Mouse (Mus musculus): ENCODE measurements around the gene Gdf9.

DNA sequence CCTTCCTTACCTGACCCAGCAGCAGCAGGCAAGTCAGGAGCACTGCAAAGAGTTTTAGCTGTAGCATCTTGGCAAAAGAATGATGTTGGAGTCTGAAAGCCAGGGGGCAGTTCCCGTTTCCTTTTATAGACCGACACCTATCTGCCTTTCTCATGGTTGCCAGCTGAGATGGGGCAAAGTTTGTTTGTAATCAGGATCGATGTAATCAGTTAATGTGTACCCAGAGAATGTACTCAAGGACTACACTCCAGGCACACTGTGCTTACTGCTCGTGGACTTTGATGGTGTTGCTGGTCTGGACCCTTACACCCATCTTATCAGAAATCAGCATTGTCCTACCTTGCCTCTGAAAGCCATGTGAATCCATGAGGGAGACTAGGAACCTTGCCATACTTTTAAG is 7.8 kb upstream of the Gdf9 start, which contains the start of gene Leap2:
- TF ChIP-seq CTCF (IDR thresholded peaks at IDR 0.05; ENCODE audit: control insufficient read depth, insufficient read depth, insufficient replicate concordance, low read depth, low read length) (no peak), POLR2A (IDR thresholded peaks at IDR 0.05; ENCODE audit: control insufficient read depth, low read depth, low read length) (no peak)
